Mouse (Mus musculus): ENCODE data around the gene Flvcr1.

DNA sequence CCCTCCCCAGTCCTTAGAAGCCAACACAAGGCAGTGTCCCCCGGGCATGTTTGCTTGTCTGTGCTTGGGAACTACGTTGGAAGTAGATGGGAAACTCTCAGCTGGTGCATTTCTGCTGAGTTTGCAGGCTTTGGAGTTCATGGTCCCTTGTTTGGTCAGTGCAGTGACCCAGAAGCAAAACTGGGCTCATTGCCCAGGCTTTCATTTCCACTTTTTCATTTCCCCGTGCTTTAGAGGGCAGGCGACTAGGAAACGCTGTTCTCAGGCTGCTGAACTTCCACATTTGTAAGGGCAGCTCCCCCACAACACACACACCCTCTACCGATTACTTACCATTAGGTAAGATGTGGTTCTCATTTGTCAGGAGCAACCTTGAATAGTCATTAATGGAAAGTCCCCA, 47.0 kb upstream of the Flvcr1 start:
- no peak for TF ChIP-seq GATA1 (IDR thresholded peaks at IDR 0.05; ENCODE audit: borderline replicate concordance, low read length)
- TF ChIP-seq FLI1 (IDR thresholded peaks at IDR 0.05; ENCODE audit: low read length): no peak
